Mouse (Mus musculus) liver, postnatal 0 days (tissue): ENCODE measurements at regions not wholly inside any gene's neighbourhood (a gene's known extent, or its start where the extent isn't known, plus 50 kb on each side); places are given as distances from the start of the nearest gene placed in this dataset.

Experiments
- CTCF ChIP-seq: sonication (generic); IDR thresholded peaks from 2 replicates; pipeline ENCODE4 v1.5.1; 2016; ENCODE audit warnings: antibody characterized with exemption, low read depth
- EP300 ChIP-seq: IDR thresholded peaks from 2 replicates; pipeline ENCODE4 v1.6.1; 2016; ENCODE audit warnings: antibody characterized with exemption, low read depth, mild to moderate bottlenecking

- TF ChIP-seq CTCF (no peak), EP300 (no peak)
Measured at GRCm38 (mm10) chr2:146646237-146646972, 134.3 kb upstream of the Ralgapa2 start.
